Mouse (Mus musculus): ENCODE results near the gene Pygb. TPM values are rescaled to one million over a fixed set of nuclear protein-coding genes. Genes with fewer than 3 reads are reported as not detected.
A peak's percentile ranks its signal among the peaks of the same experiment; 100 is the strongest.

Pygb gene
- polyA plus RNA-seq, 1 experiment from 2014 or later, result 92.4 TPM

DNA sequence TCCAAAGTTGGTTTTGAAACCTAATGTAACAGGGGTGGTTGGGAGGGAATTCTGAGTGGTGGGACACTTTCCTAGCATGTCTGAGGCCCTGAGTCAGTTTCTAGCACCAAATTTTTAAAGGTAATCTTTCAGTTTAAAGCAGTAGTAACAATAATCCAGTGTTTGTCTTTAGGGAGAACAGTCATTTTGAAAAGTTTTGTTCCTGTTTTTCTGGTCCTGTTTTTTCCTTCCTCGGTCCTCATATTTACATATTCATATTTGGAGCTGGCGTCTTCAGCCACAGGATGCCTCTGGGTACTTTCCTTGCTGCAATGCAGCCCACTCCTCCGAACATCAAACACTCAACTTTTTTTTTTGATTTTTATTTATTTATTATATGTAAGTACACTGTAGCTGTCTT lies 31.5 kb upstream of the Pygb start:
- H3K4me1 ChIP-seq (replicated peaks; ENCODE audit: control insufficient read depth, insufficient read depth, low read length), result peaks cover 9% of the 10 kb centered on the region
- no peak for ATAC-seq (ENCODE audit: low read depth)
- no peaks in the 10 kb centered on the region for H3K27me3 ChIP-seq (ENCODE audit: control insufficient read depth, insufficient read depth, low read depth, low read length)
- no peak overlapping the region for H3K4me2 ChIP-seq (ENCODE audit: low read depth, low read length)
- no peak overlapping the region for H3K4me3 ChIP-seq (ENCODE audit: low read length)
- H3K9ac ChIP-seq (ENCODE audit: low read length), result no peak overlapping the region
- WGBS, result 75% methylated on average over 3 of the region's 3 CpGs
- no peaks in the 10 kb centered on the region for H3K9me3 ChIP-seq (ENCODE audit: control insufficient read depth, low read length)
- H3K27ac ChIP-seq (ENCODE audit: low read length), result no peak overlapping the region
- peaks cover 14% of the 10 kb centered on the region for H3K36me3 ChIP-seq (ENCODE audit: control insufficient read depth, insufficient read depth, low read length)

- H3K4me3 ChIP-seq (ENCODE audit: low read length), result no peak overlapping the region
- peaks cover 28% of the 10 kb centered on the region for H3K36me3 ChIP-seq (ENCODE audit: control insufficient read depth, insufficient read depth, low read length)
- WGBS, result 73% methylated on average over 7 of the region's 7 CpGs
- H3K27me3 ChIP-seq (ENCODE audit: control insufficient read depth, insufficient read depth, low read depth, low read length), result no peaks in the 10 kb centered on the region
- no peak overlapping the region for H3K27ac ChIP-seq (ENCODE audit: low read length)
- no peaks in the 10 kb centered on the region for H3K9me3 ChIP-seq (ENCODE audit: control insufficient read depth, low read length)
- ATAC-seq (ENCODE audit: low read depth), result no peak
- no peak overlapping the region for H3K4me2 ChIP-seq (ENCODE audit: low read depth, low read length)
- no peak overlapping the region for H3K9ac ChIP-seq (ENCODE audit: low read length)
- peaks cover 4% of the 10 kb centered on the region; the same call in 1 of the 2 replicates for H3K4me1 ChIP-seq (replicated peaks; ENCODE audit: control insufficient read depth, insufficient read depth, low read length)
Observed at GRCm38 (mm10) chr2:150761476-150761875, 25.1 kb upstream of the Pygb start.

DNA sequence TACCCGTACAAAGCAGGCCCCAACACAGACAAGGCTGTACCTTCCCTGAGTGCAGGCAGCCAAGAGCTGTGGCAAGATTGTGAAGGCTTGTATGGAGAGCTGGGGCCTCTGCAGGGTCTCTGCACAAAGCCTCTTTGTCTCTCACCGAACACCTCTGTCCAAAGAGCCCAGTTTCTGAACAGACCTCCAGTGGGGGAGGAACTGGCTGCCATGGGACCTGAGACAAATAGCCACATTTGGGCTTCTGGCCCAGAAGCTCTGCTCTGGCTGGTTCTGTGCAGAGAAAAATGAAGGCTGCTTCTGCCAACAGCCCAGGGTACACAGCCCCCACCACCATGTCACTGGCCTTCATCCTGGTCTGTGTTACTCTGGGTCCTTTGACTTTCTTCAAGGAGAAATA lies 20.9 kb upstream of the Pygb start:
- Histone ChIP-seq H3K27ac (ENCODE audit: low read length) (peak overlapping the region; percentile 38), H3K9me3 (ENCODE audit: control insufficient read depth, low read length) (no peaks in the 10 kb centered on the region), H3K4me3 (ENCODE audit: low read length) (no peak overlapping the region), H3K27me3 (ENCODE audit: control insufficient read depth, insufficient read depth, low read depth, low read length) (no peaks in the 10 kb centered on the region), H3K9ac (ENCODE audit: low read length) (no peak overlapping the region), H3K36me3 (ENCODE audit: control insufficient read depth, insufficient read depth, low read length) (peaks cover 15% of the 10 kb centered on the region), H3K4me2 (ENCODE audit: low read depth, low read length) (no peak overlapping the region), H3K4me1 (replicated peaks; ENCODE audit: control insufficient read depth, insufficient read depth, low read length) (peaks cover 14% of the 10 kb centered on the region)
- ATAC-seq (ENCODE audit: low read depth), result peak; percentile 13; the same call in 1 of the 2 replicates
- WGBS, result 53% methylated on average over 2 of the region's 2 CpGs

DNA sequence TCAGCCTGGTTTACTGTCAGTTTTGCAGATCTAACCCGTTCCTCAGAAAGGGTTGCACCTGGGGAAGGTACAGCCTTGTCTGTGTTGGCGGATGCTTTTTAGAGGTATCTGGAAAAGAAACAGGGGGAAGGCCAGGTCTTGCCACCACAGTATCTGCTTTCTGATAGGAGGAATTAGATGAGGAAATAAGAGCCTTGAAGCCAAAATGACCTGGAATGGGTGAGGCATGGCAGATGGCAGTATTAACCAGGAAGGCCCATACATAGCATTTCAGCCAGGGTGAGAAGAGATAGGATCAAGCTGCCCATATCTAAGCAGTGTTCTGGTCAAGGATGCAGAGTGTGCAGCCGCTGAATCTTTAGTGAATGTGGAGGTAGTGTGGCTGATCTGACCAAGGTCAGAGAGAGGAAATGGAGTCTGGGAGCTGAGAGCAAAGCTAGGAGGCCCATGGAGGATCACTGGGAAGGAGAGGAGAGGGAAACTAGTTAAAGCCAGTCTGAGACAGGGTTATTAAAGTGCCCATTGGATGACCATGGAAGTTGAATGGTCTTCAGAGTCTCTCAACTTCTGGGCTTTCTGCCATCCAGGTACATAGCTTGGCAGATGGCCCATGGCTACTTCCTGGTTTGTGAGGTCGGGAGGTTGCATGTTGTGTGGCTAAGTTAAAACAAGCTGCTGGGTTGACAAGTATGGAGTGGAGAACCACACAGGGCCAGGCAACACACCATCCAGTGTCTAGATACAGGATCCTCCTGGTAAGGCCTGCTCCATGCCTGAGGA lies 20.3 kb upstream of the Pygb start:
- peak overlapping the region; percentile 69 for H3K27ac ChIP-seq (ENCODE audit: low read length)

GRCm38 (mm10) chr2:150768678-150769077 lies 17.9 kb upstream of the Pygb start:
- Histone ChIP-seq H3K36me3 (ENCODE audit: control insufficient read depth, insufficient read depth, low read length) (no peaks in the 10 kb centered on the region), H3K9ac (ENCODE audit: low read length) (no peak overlapping the region), H3K4me3 (ENCODE audit: low read length) (no peak overlapping the region), H3K27ac (ENCODE audit: low read length) (peak overlapping the region; percentile 97), H3K9me3 (ENCODE audit: control insufficient read depth, low read length) (no peaks in the 10 kb centered on the region), H3K4me2 (ENCODE audit: low read depth, low read length) (no peak overlapping the region), H3K4me1 (replicated peaks; ENCODE audit: control insufficient read depth, insufficient read depth, low read length) (peaks cover 34% of the 10 kb centered on the region), H3K27me3 (ENCODE audit: control insufficient read depth, insufficient read depth, low read depth, low read length) (no peaks in the 10 kb centered on the region)
- WGBS, result 96% methylated on average over 1 of the region's 1 CpGs
- no peak for ATAC-seq (ENCODE audit: low read depth)

More for the DNA sequence above, 20.3 kb upstream of the Pygb start:
- ATAC-seq (ENCODE audit: low read depth), result peak; percentile 8; the same call in 1 of the 2 replicates
- Histone ChIP-seq H3K27me3 (ENCODE audit: control insufficient read depth, insufficient read depth, low read depth, low read length) (no peaks in the 10 kb centered on the region), H3K4me3 (ENCODE audit: low read length) (no peak overlapping the region), H3K9me3 (ENCODE audit: control insufficient read depth, low read length) (no peaks in the 10 kb centered on the region), H3K36me3 (ENCODE audit: control insufficient read depth, insufficient read depth, low read length) (peaks cover 9% of the 10 kb centered on the region), H3K4me1 (replicated peaks; ENCODE audit: control insufficient read depth, insufficient read depth, low read length) (peaks cover 20% of the 10 kb centered on the region), H3K9ac (ENCODE audit: low read length) (no peak overlapping the region), H3K4me2 (ENCODE audit: low read depth, low read length) (no peak overlapping the region)
- 67% methylated on average over 4 of the region's 4 CpGs for WGBS

GRCm38 (mm10) chr2:150770747-150771146 lies 15.8 kb upstream of the Pygb start:
- Histone ChIP-seq H3K4me1 (replicated peaks; ENCODE audit: control insufficient read depth, insufficient read depth, low read length) (peaks cover 39% of the 10 kb centered on the region), H3K9ac (ENCODE audit: low read length) (peak overlapping the region; percentile 40)

DNA sequence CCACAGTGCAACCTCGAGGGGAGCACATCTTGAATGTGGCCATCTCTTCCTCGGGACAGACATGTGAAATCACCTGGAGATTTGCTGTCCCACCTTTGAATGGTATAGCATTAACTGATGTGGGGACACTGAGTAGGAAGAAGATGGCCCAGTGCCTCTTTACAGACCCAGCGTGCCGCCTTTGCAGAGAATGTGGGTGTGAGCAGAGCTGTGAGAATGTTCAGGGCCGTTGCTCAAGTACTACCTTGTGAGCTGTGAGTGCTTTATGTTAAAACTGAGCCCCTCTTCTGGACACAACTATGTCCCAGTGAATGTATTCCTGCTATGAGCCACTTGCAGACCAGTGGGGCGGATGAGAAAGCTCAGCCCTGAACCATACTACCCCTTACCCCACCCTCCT lies 15.4 kb upstream of the Pygb start:
- Histone ChIP-seq H3K4me1 (replicated peaks; ENCODE audit: control insufficient read depth, insufficient read depth, low read length) (peaks cover 39% of the 10 kb centered on the region), H3K9ac (ENCODE audit: low read length) (no peak overlapping the region; the same call in 1 of the 2 replicates), H3K9me3 (ENCODE audit: control insufficient read depth, low read length) (no peaks in the 10 kb centered on the region), H3K4me2 (ENCODE audit: low read depth, low read length) (0 out of 2 replicates have a peak overlapping the region, but pooled peaks have one; percentile 1), H3K27ac (ENCODE audit: low read length) (peak overlapping the region; percentile 97), H3K4me3 (ENCODE audit: low read length) (no peak overlapping the region), H3K27me3 (ENCODE audit: control insufficient read depth, insufficient read depth, low read depth, low read length) (no peaks in the 10 kb centered on the region), H3K36me3 (ENCODE audit: control insufficient read depth, insufficient read depth, low read length) (no peaks in the 10 kb centered on the region)
- peak; percentile 66 for ATAC-seq (ENCODE audit: low read depth)
- 57% methylated on average over 6 of the region's 6 CpGs for WGBS

More at GRCm38 (mm10) chr2:150770747-150771146, 15.8 kb upstream of the Pygb start:
- H3K9me3 ChIP-seq (ENCODE audit: control insufficient read depth, low read length), result no peaks in the 10 kb centered on the region
- H3K36me3 ChIP-seq (ENCODE audit: control insufficient read depth, insufficient read depth, low read length), result no peaks in the 10 kb centered on the region
- H3K4me3 ChIP-seq (ENCODE audit: low read length), result no peak overlapping the region
- 0 out of 2 replicates have a peak overlapping the region, but pooled peaks have one; percentile 1 for H3K4me2 ChIP-seq (ENCODE audit: low read depth, low read length)
- peak; percentile 86 for ATAC-seq (ENCODE audit: low read depth)
- no peaks in the 10 kb centered on the region for H3K27me3 ChIP-seq (ENCODE audit: control insufficient read depth, insufficient read depth, low read depth, low read length)
- 33% methylated on average over 1 of the region's 1 CpGs for WGBS
- peak overlapping the region; percentile 97 for H3K27ac ChIP-seq (ENCODE audit: low read length)

- Histone ChIP-seq H3K27me3 (ENCODE audit: control insufficient read depth, insufficient read depth, low read depth, low read length) (no peaks in the 10 kb centered on the region), H3K4me2 (ENCODE audit: low read depth, low read length) (no peak overlapping the region), H3K9ac (ENCODE audit: low read length) (no peak overlapping the region; the same call in 1 of the 2 replicates), H3K4me3 (ENCODE audit: low read length) (no peak overlapping the region), H3K4me1 (replicated peaks; ENCODE audit: control insufficient read depth, insufficient read depth, low read length) (peaks cover 35% of the 10 kb centered on the region), H3K9me3 (ENCODE audit: control insufficient read depth, low read length) (no peaks in the 10 kb centered on the region), H3K27ac (ENCODE audit: low read length) (peak overlapping the region; percentile 97), H3K36me3 (ENCODE audit: control insufficient read depth, insufficient read depth, low read length) (no peaks in the 10 kb centered on the region)
- 0 out of 2 replicates have a peak, but pooled peaks have one; percentile 10 for ATAC-seq (ENCODE audit: low read depth)
- 77% methylated on average over 8 of the region's 8 CpGs for WGBS
Observed at GRCm38 (mm10) chr2:150771996-150772395, 14.5 kb upstream of the Pygb start.

GRCm38 (mm10) chr2:150772466-150773119 lies 13.9 kb upstream of the Pygb start:
- Histone ChIP-seq H3K4me3 (ENCODE audit: low read length) (no peak overlapping the region), H3K27me3 (ENCODE audit: control insufficient read depth, insufficient read depth, low read depth, low read length) (no peaks in the 10 kb centered on the region), H3K27ac (ENCODE audit: low read length) (peak overlapping the region; percentile 97), H3K4me1 (replicated peaks; ENCODE audit: control insufficient read depth, insufficient read depth, low read length) (peaks cover 35% of the 10 kb centered on the region), H3K36me3 (ENCODE audit: control insufficient read depth, insufficient read depth, low read length) (no peaks in the 10 kb centered on the region), H3K4me2 (ENCODE audit: low read depth, low read length) (no peak overlapping the region), H3K9ac (ENCODE audit: low read length) (no peak overlapping the region), H3K9me3 (ENCODE audit: control insufficient read depth, low read length) (no peaks in the 10 kb centered on the region)
- 74% methylated on average over 10 of the region's 10 CpGs for WGBS
- no peak for ATAC-seq (ENCODE audit: low read depth)
